Mouse (Mus musculus) spleen, adult 2 months (tissue): ENCODE measurements around the gene Gm43064.

Experiments used
- CTCF ChIP-seq: fragments of 200-500 bp; IDR thresholded peaks from 2 replicates; pipeline ENCODE4 v1.5.1; 2011; ENCODE audit warnings: mild to moderate bottlenecking, inconsistent platforms; ENCODE audit not compliant: insufficient read depth, insufficient read length, insufficient replicate concordance; ENCODE audit errors: extremely low read depth
- POLR2A ChIP-seq: fragments of 200-500 bp; IDR thresholded peaks from 2 replicates; pipeline ENCODE4 v1.6.1; 2011; ENCODE audit warnings: low read depth, low read length, inconsistent platforms

DNA sequence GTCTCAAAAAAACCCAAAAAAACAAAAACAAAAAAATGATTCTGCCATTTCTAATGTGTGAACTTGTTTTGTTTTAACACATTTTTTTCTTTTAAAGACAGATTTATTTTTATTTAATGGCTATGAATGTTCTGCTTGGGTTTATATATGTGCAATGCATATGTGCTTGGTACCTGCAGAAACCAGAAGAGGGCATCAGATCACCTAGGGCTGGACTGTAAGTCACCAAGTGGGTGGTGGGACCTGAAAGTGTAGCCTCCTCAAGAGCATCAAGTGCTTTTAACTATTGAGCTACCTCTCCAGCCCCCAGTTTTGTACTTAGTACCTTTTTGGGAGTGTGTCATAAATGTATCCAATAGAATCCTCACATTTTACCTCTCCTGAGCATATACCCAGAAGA, 18.2 kb downstream of the Gm43064 start:
- TF ChIP-seq POLR2A (no peak), CTCF (peak; percentile 21; the same call in 1 of the 2 replicates)
